Mouse (Mus musculus) spleen, adult 2 months (tissue): Measurements from ENCODE around the gene Degs2.

ENCODE experiments used
- CTCF ChIP-seq: fragments of 200-500 bp; IDR thresholded peaks from 2 replicates; pipeline ENCODE4 v1.5.1; 2011; ENCODE audit warnings: mild to moderate bottlenecking, inconsistent platforms; ENCODE audit not compliant: insufficient read depth, insufficient read length, insufficient replicate concordance; ENCODE audit errors: extremely low read depth
- POLR2A ChIP-seq: fragments of 200-500 bp; IDR thresholded peaks from 2 replicates; pipeline ENCODE4 v1.6.1; 2011; ENCODE audit warnings: low read depth, low read length, inconsistent platforms

DNA sequence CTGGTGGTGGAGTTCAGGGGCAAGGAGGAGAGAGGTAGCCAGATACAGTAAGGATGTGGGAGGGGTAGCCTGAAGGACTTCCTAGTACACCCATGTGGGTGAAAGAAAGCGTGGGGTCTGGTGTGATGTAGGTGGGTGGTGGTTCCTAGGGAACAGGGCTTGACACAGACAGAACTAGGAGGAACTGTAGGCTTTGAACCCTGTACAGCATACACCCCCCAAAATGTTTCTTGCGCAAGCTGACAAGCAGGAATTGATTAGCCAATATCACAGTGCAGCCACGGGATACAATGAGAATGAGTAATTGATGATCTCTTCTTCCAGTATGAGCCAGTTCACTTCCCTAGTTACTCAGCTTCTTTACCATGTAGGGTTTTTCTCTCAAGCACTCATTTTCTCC lies 63.0 kb downstream of the Degs2 start:
- TF ChIP-seq CTCF = no peak
- no peak for TF ChIP-seq POLR2A
